Mouse (Mus musculus) MEL-GATA-1-ER (cell line): ENCODE data around the gene Olfr741.

Experiments used
- DNase-seq: peaks from one replicate; pipeline ENCODE4 v3.0.0-alpha.2; 2012; ENCODE audit warnings: low read depth; ENCODE audit errors: extremely low read depth

Gene Olfr741

DNA sequence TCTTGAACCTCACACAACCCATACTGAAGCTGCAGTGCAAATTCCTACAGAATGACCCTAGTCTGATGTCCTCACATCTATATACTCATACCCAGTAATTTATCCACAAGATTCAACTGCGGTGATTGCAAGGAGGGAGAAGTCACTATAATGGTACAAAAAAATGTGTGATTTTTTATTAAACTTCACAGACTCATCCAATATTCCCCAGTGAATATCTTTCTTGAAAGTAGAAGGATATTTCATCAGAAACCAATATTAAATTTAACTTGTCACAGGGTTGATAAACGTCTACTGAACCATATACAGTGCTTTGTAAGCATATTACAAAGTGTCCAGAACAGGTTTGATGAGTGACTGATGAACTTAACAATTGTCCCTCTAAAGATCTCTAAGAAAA is at the start of gene Olfr741:
Gene Olfr741 (plus strand): TSS at position 301 of the 400 bp plus-strand sequence.
- DNase-seq = no peak

DNA sequence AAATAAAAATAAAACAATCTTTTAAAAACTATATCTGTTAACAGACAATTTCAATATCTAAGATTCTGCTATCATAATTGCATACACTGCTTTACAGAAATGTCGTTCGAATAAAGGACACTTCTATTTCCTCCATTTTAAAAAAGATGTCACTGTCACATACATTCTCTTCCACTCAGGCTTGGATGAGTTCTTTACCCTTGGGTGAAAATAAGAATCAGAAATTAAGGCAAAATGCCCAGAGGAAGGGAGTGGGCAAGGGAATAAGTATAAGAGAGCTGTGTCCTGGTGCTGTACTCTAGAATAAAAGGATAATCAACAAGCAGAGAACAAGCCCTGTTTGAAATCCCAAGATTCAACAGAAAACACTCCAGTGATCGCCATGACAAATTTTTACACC is 27.3 kb upstream of the Olfr741 start, which contains the start of gene Olfr740:
Gene Olfr740 (plus strand): TSS at position 301 of the 400 bp plus-strand sequence.
- DNase-seq = no peak

DNA sequence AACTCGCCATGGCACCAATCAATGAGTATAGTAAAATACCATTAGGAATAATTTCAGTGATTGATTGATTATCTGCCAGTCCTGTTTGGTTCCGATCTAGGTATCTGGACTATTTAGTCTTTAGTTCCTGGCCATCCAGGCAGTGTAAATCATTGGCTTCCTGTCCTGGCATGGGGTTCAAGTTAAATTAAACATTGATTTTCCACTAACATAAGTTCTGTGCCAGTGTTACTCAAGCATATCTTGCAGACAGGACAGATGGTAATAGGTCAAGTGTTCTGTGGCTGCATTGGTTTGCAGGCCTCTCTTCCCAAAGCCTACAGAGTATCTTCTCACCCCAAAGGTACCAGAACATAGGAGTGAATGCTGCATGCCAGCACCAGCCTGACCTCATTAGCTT is 5.9 kb downstream of the Olfr741 start:
- DNase-seq = no peak

DNA sequence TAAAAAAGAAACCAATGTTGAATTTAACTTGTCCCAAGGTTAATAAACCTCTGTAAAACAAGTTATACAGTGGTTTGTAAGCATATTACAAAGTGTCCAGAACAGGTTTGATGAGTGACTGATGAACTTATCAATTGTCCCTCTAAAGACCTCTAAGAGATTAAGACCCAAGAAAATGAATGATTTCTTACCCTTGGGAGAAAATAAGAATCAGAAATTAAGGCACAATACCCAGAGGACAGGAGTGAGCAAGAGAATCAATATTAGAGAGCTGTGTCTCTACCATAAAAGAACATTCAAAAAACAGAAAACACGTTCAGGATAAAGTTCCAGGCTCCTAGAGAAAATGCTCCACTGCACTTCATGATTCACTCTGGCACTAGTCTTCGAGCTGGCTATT is 30.8 kb downstream of the Olfr741 start, which contains the start of gene Olfr742:
Gene Olfr742 (plus strand): TSS at position 301 of the 400 bp plus-strand sequence.
- DNase-seq = no peak

DNA sequence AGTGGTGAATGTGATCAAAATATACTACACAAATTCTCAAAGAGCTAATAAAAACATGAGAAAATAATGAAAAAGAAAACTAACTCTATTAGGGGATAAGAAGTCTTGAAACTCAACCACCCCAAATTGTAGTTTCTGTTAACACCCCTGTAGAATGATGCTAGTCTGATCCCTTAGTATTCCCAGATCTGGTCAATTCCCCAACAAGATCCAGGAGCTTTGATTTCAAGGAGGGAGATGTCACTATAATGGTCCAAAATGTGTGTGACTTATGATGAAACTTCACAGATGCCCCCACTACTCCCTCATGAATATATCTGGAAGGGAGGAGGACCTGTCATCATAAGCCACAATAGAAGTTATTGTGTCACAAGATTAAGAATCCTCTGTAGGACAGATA is 49.0 kb downstream of the Olfr741 start, which contains the start of gene Olfr743:
Gene Olfr743 (plus strand): TSS at position 301 of the 400 bp plus-strand sequence.
- no peak for DNase-seq
